Mouse (Mus musculus): Measurements from ENCODE around the gene Treh.

- no peak for TF ChIP-seq CTCF (conservative IDR thresholded peaks at IDR 0.05; ENCODE audit: insufficient read depth, insufficient read length, low read depth, low read length)
- no peak for TF ChIP-seq POLR2A (IDR thresholded peaks at IDR 0.05; ENCODE audit: low read depth, low read length)
These were observed 15.0 kb downstream of the Treh start for GRCm38 (mm10) chr9:44688013-44688412.

Data from kidney, adult 2 months (tissue).